Mouse (Mus musculus): ENCODE measurements around the gene Dppa3.

DNA sequence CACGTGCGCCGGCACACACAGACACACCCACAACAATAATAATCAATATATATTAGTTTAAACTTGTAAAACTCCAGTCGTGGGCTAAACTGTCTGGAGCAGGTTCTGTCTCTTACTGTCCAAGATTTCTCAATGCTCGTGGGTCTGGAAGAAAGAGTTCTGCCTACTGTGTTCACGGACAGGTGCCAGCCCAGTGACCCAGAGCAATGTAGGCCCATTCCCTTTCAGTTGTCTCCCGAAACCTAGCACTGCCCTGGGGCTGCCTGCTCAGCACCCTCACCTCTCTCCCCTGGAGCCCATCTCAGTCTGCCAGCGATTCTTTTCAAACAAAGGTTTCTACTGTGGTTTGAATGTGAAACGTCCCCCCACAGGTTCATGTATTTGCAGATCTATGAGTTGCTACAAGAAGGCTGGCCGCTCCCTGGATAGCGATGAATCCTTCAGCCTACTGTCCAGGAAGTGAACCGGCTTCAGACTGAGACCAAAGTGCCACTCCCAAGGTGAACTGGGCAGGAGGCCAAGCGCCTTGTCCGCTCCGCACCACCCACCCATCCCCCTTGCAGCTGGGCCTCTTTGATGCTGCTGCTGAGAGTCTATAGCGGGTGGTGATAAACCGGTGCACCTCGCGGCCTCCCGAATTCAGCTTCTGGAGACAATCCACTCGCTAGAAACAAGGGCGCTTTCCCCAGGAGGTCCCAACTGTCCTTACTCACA is 36.5 kb downstream of the Dppa3 start:
- TF ChIP-seq POLR2A (IDR thresholded peaks at IDR 0.05; ENCODE audit: control insufficient read depth, low read depth, low read length), result no peak
- no peak for TF ChIP-seq CTCF (IDR thresholded peaks at IDR 0.05; ENCODE audit: control insufficient read depth, insufficient read depth, insufficient replicate concordance, low read depth, low read length)
